Mouse (Mus musculus) ES-E14 (cell line): ENCODE results near the gene Ift140. TPM values are rescaled to one million over a fixed set of nuclear protein-coding genes. Genes with fewer than 3 reads are reported as not detected.

Experiments
- DNase-seq: peaks from one replicate; pipeline ENCODE4 v3.0.0-alpha.2; 2013; ENCODE audit warnings: low read depth, low spot score
- H3K27ac ChIP-seq: 2 replicates; pipeline ENCODE4 v1.5.1; 2012; ENCODE audit warnings: low read depth, mild to moderate bottlenecking, low read length, moderate library complexity, mixed read lengths; ENCODE audit not compliant: poor library complexity, insufficient read depth, severe bottlenecking
- H3K36me3 ChIP-seq: 2 replicates; pipeline ENCODE4 v1.6.1; 2012; ENCODE audit warnings: mild to moderate bottlenecking, low read length, moderate library complexity, mixed read lengths; ENCODE audit not compliant: control insufficient read depth, poor library complexity, insufficient read depth, severe bottlenecking
- H3K4me1 ChIP-seq, 2 experiments: fragments of 150-350 bp in 1 of 2; sonication (generic) in 1 of 2; 2 replicates each; pipeline ENCODE4 v1.6.1; 2012; ENCODE audit warnings: low read length in 2 of 2, mild to moderate bottlenecking in 1 of 2, mixed read lengths in 1 of 2; ENCODE audit not compliant: control insufficient read depth in 2 of 2, insufficient read depth in 2 of 2, poor library complexity in 1 of 2
- H3K4me3 ChIP-seq, 2 experiments: fragments of 150-350 bp in 1 of 2; sonication (generic) in 1 of 2; 2 replicates each; pipeline ENCODE4 v1.5.1; 2012; ENCODE audit warnings: low read length in 2 of 2, low read depth in 1 of 2, mild to moderate bottlenecking in 1 of 2, mixed read lengths in 1 of 2; ENCODE audit not compliant: insufficient read depth in 1 of 2, poor library complexity in 1 of 2, severe bottlenecking in 1 of 2
- H3K9ac ChIP-seq: 2 replicates; pipeline ENCODE4 v1.6.1; 2012; ENCODE audit warnings: low read depth, mild to moderate bottlenecking, low read length, mixed read lengths; ENCODE audit not compliant: poor library complexity, insufficient read depth, severe bottlenecking
- H3K9me3 ChIP-seq: fragments of 150-350 bp; sonication (generic); 2 replicates; pipeline ENCODE4 v1.6.1; 2012; ENCODE audit warnings: low read depth, mild to moderate bottlenecking, low read length; ENCODE audit not compliant: control insufficient read depth, insufficient read depth
- CHD2 ChIP-seq: IDR thresholded peaks from 2 replicates; pipeline ENCODE4 v1.6.1; 2014; ENCODE audit warnings: mild to moderate bottlenecking, low read depth, low read length, inconsistent platforms
- HCFC1 ChIP-seq: IDR thresholded peaks from 2 replicates; pipeline ENCODE4 v1.6.1; 2012; ENCODE audit warnings: low read length, inconsistent platforms, borderline replicate concordance; ENCODE audit not compliant: insufficient read depth
- MAFK ChIP-seq: IDR thresholded peaks from 2 replicates; pipeline ENCODE4 v1.6.1; 2014; ENCODE audit warnings: mild to moderate bottlenecking, low read depth, low read length, inconsistent platforms; ENCODE audit not compliant: insufficient read depth
- ZC3H11A ChIP-seq: IDR thresholded peaks from 2 replicates; pipeline ENCODE4 v1.6.1; 2012; ENCODE audit warnings: low read depth, mild to moderate bottlenecking, inconsistent platforms, low read length, borderline replicate concordance
- ZNF384 ChIP-seq: IDR thresholded peaks from 2 replicates; pipeline ENCODE4 v1.6.1; 2012; ENCODE audit warnings: low read depth, low read length, inconsistent platforms
- in situ Hi-C, 2 experiments: fragments of 600-800 bp; cut with MboI; formaldehyde crosslinking; loops; one replicate each; pipeline ENCODE4 v1.15.1; 2025; ENCODE audit warnings: low sequenced_read_pairs in 2 of 2, inconsistent platforms in 1 of 2; ENCODE audit not compliant: unreplicated experiment in 2 of 2
- total RNA-seq: library from RNA; depleted of rRNA; stranded (reverse); fragments of 300-350 nt; gene quantifications from 2 replicates; pipeline ENCODE4 v1.2.3, GENCODE M21; 2012

Gene Ift140
- total RNA-seq, 1 experiment: 8.1 TPM

DNA sequence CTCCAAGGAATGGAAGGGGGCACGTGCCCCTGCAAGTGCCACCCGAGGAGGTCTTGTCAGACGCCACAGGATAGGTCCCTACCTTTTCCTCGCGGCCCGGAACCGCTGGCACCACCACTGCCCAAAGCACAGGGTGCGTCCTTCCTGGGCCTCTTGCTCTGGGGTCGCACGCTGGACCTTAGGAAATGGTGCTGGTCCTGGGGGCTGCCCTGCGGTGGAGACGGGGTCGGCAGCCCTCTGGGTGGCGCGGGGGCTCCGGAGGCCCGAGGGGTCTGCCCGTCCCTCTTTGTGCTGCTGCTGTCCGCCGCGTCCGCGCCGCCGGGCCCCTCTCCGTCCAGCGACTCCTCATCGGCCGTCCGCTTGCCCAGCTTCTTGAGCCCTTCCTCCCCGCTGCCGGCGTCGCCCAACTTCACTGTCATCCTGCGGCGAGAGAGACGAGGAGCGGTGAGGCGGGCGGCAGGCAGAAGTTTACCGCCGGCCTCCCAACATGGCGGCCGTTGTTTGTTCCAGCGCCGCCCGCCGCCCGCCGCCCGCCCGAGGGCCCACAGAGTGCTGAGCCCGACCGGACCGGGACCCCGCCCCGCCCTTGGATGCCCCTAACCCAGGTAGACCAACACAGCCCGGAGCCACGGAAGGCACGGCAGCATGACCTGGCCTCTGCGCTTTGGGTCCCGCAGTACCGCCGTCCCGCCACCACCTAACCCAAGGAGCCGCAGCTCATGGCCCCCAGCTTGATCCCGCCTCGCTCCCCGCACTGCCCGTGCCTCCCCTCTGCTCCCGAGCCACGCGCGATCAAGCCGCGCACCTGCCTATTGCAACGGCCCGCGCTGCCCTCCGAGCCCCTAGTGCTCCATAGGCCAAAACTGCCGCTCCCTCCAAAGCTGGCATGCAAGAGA is 2.0 kb upstream of the Ift140 start:
- TF ChIP-seq MAFK: no peak
- TF ChIP-seq ZC3H11A: no peak
- no peak for TF ChIP-seq ZNF384
- no peak for TF ChIP-seq CHD2
- TF ChIP-seq HCFC1: no peak
- DNase-seq: no peak
- Histone ChIP-seq H3K9ac (peak overlapping the region; percentile 86), H3K36me3 (peaks cover 9% of the 10 kb centered on the region; the same call in 1 of the 2 replicates), H3K4me1 (peaks cover 1 to 2% of the 10 kb centered on the region in 2 experiments; a peak in 3 of 4 replicates), H3K9me3 (no peaks in the 10 kb centered on the region), H3K4me3 (peak overlapping the region; percentile 84 to 89), H3K27ac (no peak overlapping the region)
- in situ Hi-C loops: no loop called here

DNA sequence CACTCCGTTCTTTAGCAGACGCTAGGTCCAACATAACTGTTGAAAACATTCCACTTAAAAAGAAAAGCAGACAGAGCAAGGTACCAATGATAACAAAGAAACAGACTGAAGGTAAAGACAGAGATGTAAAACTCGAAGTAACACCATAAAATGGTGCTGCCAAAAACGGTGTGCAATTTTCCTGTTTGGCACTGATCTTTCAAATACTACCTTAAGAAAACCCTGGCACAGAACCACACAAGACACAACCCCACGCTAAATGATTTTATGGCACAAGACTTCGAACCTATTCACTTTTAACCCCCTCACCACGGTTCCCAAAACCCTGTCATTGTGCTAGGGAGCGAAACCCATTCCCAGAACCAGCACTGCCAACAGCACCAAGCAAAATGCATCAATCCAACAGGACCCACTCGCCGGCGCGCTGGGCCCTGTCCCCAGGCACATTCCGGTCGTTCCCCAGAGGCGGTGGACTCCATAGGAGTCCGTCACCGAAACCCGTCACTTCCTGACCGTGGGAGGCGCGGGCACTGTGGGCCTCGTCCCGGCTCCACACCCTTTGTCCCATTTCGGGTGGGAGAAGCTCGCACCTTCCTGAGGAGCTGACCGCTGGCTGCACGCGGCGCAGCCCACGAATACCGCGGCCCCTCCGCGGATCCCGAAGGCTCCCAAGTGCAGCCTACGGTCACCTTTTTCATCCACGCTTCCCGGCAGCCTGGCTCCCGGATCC is 879 bp upstream of the Ift140 start:
- peak overlapping the region; percentile 79 to 89 for H3K4me3 ChIP-seq
- peak overlapping the region; percentile 81 for H3K9ac ChIP-seq
- DNase-seq: no peak
- TF ChIP-seq CHD2: no peak
- TF ChIP-seq ZC3H11A: no peak
- no peak for TF ChIP-seq ZNF384
- TF ChIP-seq HCFC1: no peak
- no peak for TF ChIP-seq MAFK
- peaks cover 1 to 2% of the 10 kb centered on the region in 2 experiments; a peak in 3 of 4 replicates for H3K4me1 ChIP-seq
- no peak overlapping the region for H3K27ac ChIP-seq
- peaks cover 9% of the 10 kb centered on the region; the same call in 1 of the 2 replicates for H3K36me3 ChIP-seq
- H3K9me3 ChIP-seq: no peaks in the 10 kb centered on the region
- in situ Hi-C loops: no loop called here

DNA sequence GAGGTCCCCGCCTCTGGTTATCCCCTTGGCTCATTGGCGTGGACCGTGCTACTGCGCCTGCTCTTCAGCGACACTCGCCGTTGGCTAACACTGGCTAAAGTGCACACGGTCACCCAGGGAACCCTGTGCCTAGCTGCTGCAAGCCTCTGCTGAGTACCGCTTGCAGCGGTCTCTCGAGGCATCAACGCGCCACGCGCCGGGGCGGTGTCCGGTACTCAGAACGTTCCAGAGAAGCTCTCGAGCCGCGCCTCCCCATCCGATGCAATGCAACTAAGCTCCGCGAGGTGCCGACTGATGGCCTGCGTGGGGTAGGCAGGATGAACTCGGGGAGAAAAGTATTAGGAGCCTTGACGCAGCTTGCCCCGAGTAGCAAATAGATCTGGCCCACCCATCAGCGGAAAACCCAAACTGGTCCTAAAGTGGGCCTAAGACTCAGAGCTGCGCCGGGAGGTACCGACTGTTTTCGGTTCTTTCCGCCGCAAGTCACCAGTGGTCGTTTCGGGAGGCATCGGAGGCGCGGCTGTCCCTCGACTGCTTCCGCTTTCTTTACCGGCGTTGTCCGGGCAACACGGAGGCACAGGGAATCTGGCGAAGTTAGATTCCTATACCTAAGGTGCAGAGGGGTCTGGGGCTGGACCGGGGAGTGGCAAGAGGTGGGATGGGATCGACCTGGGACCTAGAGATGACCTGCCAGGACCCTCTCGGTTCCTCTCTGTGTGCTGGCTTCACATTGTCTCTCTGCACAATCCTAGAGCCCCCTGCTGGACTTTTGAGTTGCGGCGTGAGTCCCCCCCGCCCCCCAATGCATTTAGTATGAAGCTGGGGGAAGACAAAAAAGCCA is 627 bp downstream of the Ift140 start:
- Histone ChIP-seq H3K4me1 (peaks cover 0 to under 1% of the 10 kb centered on the region in 2 experiments; a peak in 2 of 4 replicates), H3K9ac (peak overlapping the region; percentile 73), H3K9me3 (no peaks in the 10 kb centered on the region), H3K27ac (no peak overlapping the region), H3K36me3 (peaks cover 6% of the 10 kb centered on the region; the same call in 1 of the 2 replicates), H3K4me3 (peak overlapping the region; percentile 78 to 87)
- DNase-seq: no peak
- in situ Hi-C loops: no loop called here
- no peak for TF ChIP-seq MAFK
- TF ChIP-seq ZNF384: no peak
- TF ChIP-seq CHD2: no peak
- TF ChIP-seq ZC3H11A: no peak
- no peak for TF ChIP-seq HCFC1

DNA sequence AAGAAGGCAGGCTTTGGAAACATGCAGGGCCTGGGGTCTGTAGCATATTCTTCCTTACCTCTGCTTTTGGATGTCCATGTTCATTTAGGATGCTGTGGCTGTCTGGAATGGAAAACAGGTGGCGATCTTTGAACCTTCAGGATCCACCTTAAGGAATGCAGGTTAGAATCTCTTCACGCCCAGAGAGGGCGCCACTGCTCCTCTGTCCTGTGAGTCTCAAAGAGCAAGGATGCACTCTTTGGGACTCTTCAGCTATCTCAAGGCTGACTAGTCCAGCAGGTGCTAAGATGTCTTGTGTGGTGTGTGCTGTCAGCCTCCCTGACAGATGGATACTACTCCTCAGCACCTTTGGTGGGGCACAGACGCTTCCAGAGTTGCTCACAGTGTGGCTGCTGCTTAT is 20.3 kb downstream of the Ift140 start:
- Histone ChIP-seq H3K4me1 (no peaks in the 10 kb centered on the region), H3K36me3 (peaks cover 3% of the 10 kb centered on the region; the same call in 1 of the 2 replicates), H3K4me3 (no peak overlapping the region), H3K9ac (no peak overlapping the region), H3K27ac (no peak overlapping the region), H3K9me3 (no peaks in the 10 kb centered on the region)
- no peak for DNase-seq
- in situ Hi-C loops: no loop called here
- TF ChIP-seq CHD2: no peak
- no peak for TF ChIP-seq ZNF384
- no peak for TF ChIP-seq ZC3H11A
- no peak for TF ChIP-seq HCFC1
- TF ChIP-seq MAFK: no peak
